Mouse (Mus musculus): ENCODE results near the gene Hoxa1.

Hoxa1 gene

GRCm38 (mm10) chr6:52174968-52175751 is 17.0 kb upstream of the Hoxa1 start:
- in situ Hi-C loops (cut with MboI; ENCODE audit: low sequenced_read_pairs), result no loop called here

GRCm38 (mm10) chr6:52173648-52174047 is 15.5 kb upstream of the Hoxa1 start:
- in situ Hi-C loops (cut with MboI; ENCODE audit: low sequenced_read_pairs), result no loop called here

- in situ Hi-C loops (cut with MboI; ENCODE audit: low sequenced_read_pairs), result no loop called here
Measured at GRCm38 (mm10) chr6:52172501-52172900, 14.4 kb upstream of the Hoxa1 start.

GRCm38 (mm10) chr6:52171938-52172337 is 13.8 kb upstream of the Hoxa1 start:
- in situ Hi-C loops (cut with MboI; ENCODE audit: low sequenced_read_pairs), result no loop called here

- in situ Hi-C loops (cut with MboI; ENCODE audit: low sequenced_read_pairs), result no loop called here
Measured at GRCm38 (mm10) chr6:52171331-52171730, 13.2 kb upstream of the Hoxa1 start.

- in situ Hi-C loops (cut with MboI; ENCODE audit: low sequenced_read_pairs), result no loop called here
Measured at GRCm38 (mm10) chr6:52170898-52171223, 12.7 kb upstream of the Hoxa1 start.

- in situ Hi-C loops (cut with MboI; ENCODE audit: low sequenced_read_pairs), result no loop called here
Measured at GRCm38 (mm10) chr6:52170166-52170897, 12.2 kb upstream of the Hoxa1 start.

GRCm38 (mm10) chr6:52169499-52170165 is 11.5 kb upstream of the Hoxa1 start:
- in situ Hi-C loops (cut with MboI; ENCODE audit: low sequenced_read_pairs), result no loop called here

- in situ Hi-C loops (cut with MboI; ENCODE audit: low sequenced_read_pairs), result no loop called here
Measured at GRCm38 (mm10) chr6:52168191-52169055, 10.3 kb upstream of the Hoxa1 start.

GRCm38 (mm10) chr6:52167736-52168161 is 9.6 kb upstream of the Hoxa1 start:
- in situ Hi-C loops (cut with MboI; ENCODE audit: low sequenced_read_pairs), result no loop called here

GRCm38 (mm10) chr6:52167176-52167575 is 9.1 kb upstream of the Hoxa1 start:
- in situ Hi-C loops (cut with MboI; ENCODE audit: low sequenced_read_pairs), result no loop called here

GRCm38 (mm10) chr6:52166431-52167077 is 8.4 kb upstream of the Hoxa1 start:
- in situ Hi-C loops (cut with MboI; ENCODE audit: low sequenced_read_pairs), result no loop called here

GRCm38 (mm10) chr6:52165441-52166370 is 7.6 kb upstream of the Hoxa1 start:
- in situ Hi-C loops (cut with MboI; ENCODE audit: low sequenced_read_pairs), result no loop called here

- in situ Hi-C loops (cut with MboI; ENCODE audit: low sequenced_read_pairs), result no loop called here
Measured at GRCm38 (mm10) chr6:52164626-52165440, 6.7 kb upstream of the Hoxa1 start, which contains the start of gene Hoxa2. Gene Hoxa2, minus strand, starts transcription at chr6:52164831.

GRCm38 (mm10) chr6:52164051-52164625 is 6.0 kb upstream of the Hoxa1 start:
- in situ Hi-C loops (cut with MboI; ENCODE audit: low sequenced_read_pairs), result no loop called here

GRCm38 (mm10) chr6:52163366-52164031 is 5.4 kb upstream of the Hoxa1 start:
- in situ Hi-C loops (cut with MboI; ENCODE audit: low sequenced_read_pairs), result no loop called here

GRCm38 (mm10) chr6:52162611-52163365 is 4.7 kb upstream of the Hoxa1 start:
- in situ Hi-C loops (cut with MboI; ENCODE audit: low sequenced_read_pairs), result no loop called here

Data from CH12F3 (cell line).